Mouse (Mus musculus) neural tube, embryonic 12.5 days (tissue): ENCODE measurements at regions not wholly inside any gene's neighbourhood (a gene's known extent, or its start where the extent isn't known, plus 50 kb on each side); places are given as distances from the start of the nearest gene placed in this dataset.
"Not testable (repeated sequence)": the region's sequence is repeated elsewhere in the genome, so short reads cannot be mapped to it uniquely, and the experiment has no call there.

Experiments
- ATAC-seq: fragments of 200-750 bp; cut with Nextera tagmentation; 2 replicates; pipeline ENCODE4 v1.8.0; 2017; ENCODE audit warnings: low read depth, mild to moderate bottlenecking, moderate TSS enrichment, moderate library complexity; ENCODE audit not compliant: low FRiP score
- H3K27ac ChIP-seq: fragments of 300-500 bp; sonication (generic); 2 replicates; pipeline ENCODE4 v1.5.1; 2016
- H3K27me3 ChIP-seq: fragments of 300-500 bp; sonication (generic); replicated peaks from 2 replicates; pipeline ENCODE4 v1.6.1; 2016; ENCODE audit warnings: mild to moderate bottlenecking
- H3K36me3 ChIP-seq: fragments of 300-500 bp; sonication (generic); 2 replicates; pipeline ENCODE4 v1.6.1; 2016; ENCODE audit warnings: mild to moderate bottlenecking
- H3K4me1 ChIP-seq: fragments of 300-500 bp; sonication (generic); 2 replicates; pipeline ENCODE4 v1.6.1; 2016
- H3K4me2 ChIP-seq: fragments of 300-500 bp; sonication (generic); replicated peaks from 2 replicates; pipeline ENCODE4 v1.6.1; 2016; ENCODE audit warnings: mild to moderate bottlenecking
- H3K4me3 ChIP-seq: fragments of 300-500 bp; sonication (generic); 2 replicates; pipeline ENCODE4 v1.5.1; 2016
- H3K9ac ChIP-seq: fragments of 300-500 bp; sonication (generic); 2 replicates; pipeline ENCODE4 v1.6.1; 2016; ENCODE audit warnings: mild to moderate bottlenecking
- H3K9me3 ChIP-seq: fragments of 300-500 bp; sonication (generic); 2 replicates; pipeline ENCODE4 v1.6.1; 2016; ENCODE audit warnings: mild to moderate bottlenecking
- WGBS: fragments of 180-500 bp; shearing (Covaris S2); methylation state at CpG from one replicate; pipeline ENCODE4 v1.1.7; 2016; 5-methylcytosine and 5-hydroxymethylcytosine counted together

DNA sequence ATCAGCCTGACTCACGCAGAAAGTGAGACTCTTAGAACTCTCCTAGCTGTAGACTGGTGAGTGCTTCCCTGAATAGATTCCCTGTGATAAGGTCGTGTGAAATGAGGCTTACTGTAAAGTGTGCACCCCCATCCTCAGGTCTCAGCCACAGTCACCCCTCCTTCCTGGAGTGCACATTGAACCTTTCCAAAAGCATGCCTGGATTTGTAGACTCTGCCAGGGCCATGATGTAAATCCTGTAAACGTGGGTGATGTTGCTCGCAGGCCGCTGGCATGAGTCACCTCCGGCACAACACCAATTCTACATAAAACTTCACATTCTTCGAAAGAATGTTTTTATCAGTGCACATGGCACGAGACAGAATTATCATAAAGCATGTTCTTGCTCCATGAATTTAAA is 117.7 kb upstream of the Tmc3 start:
- no peaks in the 10 kb centered on the region for H3K36me3 ChIP-seq
- no peak overlapping the region for H3K9ac ChIP-seq
- no peak overlapping the region for H3K4me3 ChIP-seq
- ATAC-seq, result no peak
- no peak overlapping the region for H3K4me2 ChIP-seq
- H3K4me1 ChIP-seq, result no peaks in the 10 kb centered on the region
- H3K27ac ChIP-seq, result no peak overlapping the region
- H3K27me3 ChIP-seq, result no peaks in the 10 kb centered on the region
- WGBS, result 86% methylated on average over 8 of the region's 8 CpGs
- no peaks in the 10 kb centered on the region for H3K9me3 ChIP-seq

DNA sequence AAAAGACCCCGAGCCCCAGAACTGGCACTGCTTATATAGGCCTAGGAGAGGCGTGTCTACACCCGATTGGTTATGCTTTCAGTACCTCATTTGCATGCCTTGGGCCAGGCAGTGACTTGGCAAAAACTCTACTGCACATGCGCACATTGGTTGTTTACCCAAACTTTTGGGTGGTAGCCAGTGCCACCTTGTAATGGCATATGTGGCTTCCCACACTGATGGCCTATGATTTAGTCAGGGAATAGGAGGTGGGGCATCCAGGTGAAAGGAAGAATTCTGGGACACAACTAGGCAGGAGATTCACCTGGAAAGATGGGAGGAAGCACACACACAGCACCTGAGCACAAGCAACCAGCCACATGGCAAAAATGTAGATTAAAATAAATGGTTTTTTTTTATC is 114.9 kb upstream of the Tmc3 start:
- not testable (repeated sequence) for ATAC-seq, H3K9me3 ChIP-seq
- WGBS, result 93% methylated on average over 4 of the region's 4 CpGs

DNA sequence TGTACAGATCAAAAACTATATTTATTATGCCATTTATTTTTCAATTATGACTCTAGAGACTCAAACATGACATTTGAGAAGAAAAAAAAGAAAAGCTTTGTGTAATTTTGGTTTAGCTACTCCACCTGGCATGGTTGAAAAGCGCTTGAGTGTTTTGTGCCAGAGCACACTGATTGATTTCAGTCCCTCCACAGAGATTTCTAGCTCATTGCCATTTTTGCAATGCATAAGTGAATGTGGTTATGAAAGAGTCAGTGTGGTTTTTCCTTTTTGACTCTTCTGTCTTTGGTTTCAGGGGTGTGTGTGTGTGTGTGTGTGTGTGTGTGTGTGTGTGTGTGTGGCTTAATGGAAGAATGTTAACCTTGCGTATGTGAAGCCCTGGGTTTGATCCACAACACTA is 113.6 kb upstream of the Tmc3 start:
- no peaks in the 10 kb centered on the region for H3K4me1 ChIP-seq
- no peak overlapping the region for H3K4me3 ChIP-seq
- H3K9ac ChIP-seq, result no peak overlapping the region
- no peaks in the 10 kb centered on the region for H3K9me3 ChIP-seq
- 79% methylated on average over 2 of the region's 2 CpGs for WGBS
- no peaks in the 10 kb centered on the region for H3K36me3 ChIP-seq
- H3K27me3 ChIP-seq, result no peaks in the 10 kb centered on the region
- no peak overlapping the region for H3K4me2 ChIP-seq
- no peak overlapping the region for H3K27ac ChIP-seq
- no peak for ATAC-seq

More for the DNA sequence above, 114.9 kb upstream of the Tmc3 start:
- not testable (repeated sequence) for H3K36me3 ChIP-seq, H3K4me2 ChIP-seq, H3K4me1 ChIP-seq, H3K9ac ChIP-seq, H3K27me3 ChIP-seq, H3K27ac ChIP-seq, H3K4me3 ChIP-seq

DNA sequence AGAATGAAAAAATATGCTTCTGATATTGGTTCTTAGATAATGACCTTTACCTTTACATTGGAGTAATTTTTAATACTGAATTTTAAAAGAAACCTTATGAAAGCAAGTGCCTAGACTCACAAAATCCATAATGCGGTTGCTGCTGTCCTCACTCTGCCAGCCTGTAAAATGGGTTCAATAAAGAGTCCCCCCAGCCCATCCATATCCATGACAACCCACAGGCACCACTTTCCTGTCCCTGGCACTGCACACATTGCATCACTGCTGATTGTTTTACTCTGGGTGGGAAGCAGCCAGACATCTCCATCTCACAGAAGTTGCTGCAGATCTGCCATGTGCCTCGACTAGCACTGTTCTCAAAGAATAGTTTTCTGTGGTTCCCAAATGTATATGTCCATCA is 110.3 kb upstream of the Tmc3 start:
- Histone ChIP-seq H3K27me3 (no peaks in the 10 kb centered on the region), H3K9ac (no peak overlapping the region), H3K4me3 (no peak overlapping the region), H3K4me1 (no peaks in the 10 kb centered on the region), H3K27ac (no peak overlapping the region), H3K9me3 (no peaks in the 10 kb centered on the region), H3K4me2 (no peak overlapping the region), H3K36me3 (no peaks in the 10 kb centered on the region)
- ATAC-seq, result no peak
- 93% methylated on average over 2 of the region's 2 CpGs for WGBS

DNA sequence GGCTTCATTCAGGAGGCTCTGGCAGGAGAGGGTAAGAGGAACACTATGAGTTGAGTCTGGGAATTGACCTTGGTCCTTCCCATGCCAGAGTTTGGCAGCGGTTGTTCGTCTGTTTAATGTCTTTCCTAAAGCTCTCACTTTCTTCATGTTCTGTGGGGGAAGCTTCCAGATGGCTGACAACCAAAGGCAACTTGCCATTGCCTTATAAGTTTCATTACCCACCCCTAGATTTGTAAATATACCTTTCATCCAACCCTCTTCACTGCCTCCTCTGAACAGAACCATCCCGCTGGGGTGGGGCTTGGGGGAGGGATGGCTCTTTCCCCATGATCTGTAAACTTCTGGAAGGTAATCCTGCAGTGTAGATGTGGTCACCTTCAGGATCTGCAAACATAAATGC is 109.7 kb upstream of the Tmc3 start:
- Histone ChIP-seq H3K9ac (no peak overlapping the region), H3K27ac (no peak overlapping the region), H3K4me1 (no peaks in the 10 kb centered on the region), H3K36me3 (no peaks in the 10 kb centered on the region), H3K4me3 (no peak overlapping the region), H3K4me2 (no peak overlapping the region), H3K9me3 (no peaks in the 10 kb centered on the region), H3K27me3 (no peaks in the 10 kb centered on the region)
- no peak for ATAC-seq
- 94% methylated on average over 3 of the region's 3 CpGs for WGBS

DNA sequence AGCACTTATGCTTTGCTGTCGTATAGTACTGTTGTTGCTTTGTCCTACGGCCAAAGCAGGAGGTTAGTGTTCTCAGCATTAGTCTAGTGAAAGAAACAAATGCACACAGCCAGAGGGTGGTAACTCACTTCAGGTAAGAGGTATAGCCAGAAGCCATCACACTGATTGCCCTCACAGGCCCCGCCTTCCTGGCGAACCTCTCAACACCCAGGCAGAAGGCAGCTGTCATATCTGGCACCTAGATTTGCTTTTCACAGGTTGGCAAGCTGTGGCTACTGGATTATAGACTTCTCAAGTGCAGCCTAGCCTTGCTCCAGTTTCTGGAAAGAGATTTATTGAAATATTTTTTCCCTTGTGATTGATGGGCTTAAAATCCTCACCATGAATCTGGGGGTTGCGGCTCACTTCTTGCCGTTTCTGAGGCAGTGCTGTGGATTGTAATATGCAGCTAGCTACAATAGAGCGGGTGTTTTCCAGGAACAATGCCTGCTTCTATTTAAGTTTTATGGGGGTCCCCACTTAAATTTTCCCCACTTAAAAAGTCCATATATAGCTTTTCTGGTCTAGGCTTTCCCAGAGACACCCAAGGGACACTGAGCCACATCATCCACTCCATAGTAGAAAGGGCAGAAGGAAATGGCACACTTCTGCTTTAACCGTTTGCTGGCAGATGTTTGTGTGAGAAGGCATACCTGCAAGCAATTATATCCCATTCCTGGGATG is 109.1 kb upstream of the Tmc3 start:
- Histone ChIP-seq H3K4me1 (no peaks in the 10 kb centered on the region), H3K9ac (no peak overlapping the region), H3K27me3 (no peaks in the 10 kb centered on the region), H3K36me3 (no peaks in the 10 kb centered on the region), H3K27ac (no peak overlapping the region), H3K4me3 (no peak overlapping the region), H3K9me3 (no peaks in the 10 kb centered on the region), H3K4me2 (no peak overlapping the region)
- WGBS, result 73% methylated on average over 8 of the region's 8 CpGs
- ATAC-seq, result no peak

DNA sequence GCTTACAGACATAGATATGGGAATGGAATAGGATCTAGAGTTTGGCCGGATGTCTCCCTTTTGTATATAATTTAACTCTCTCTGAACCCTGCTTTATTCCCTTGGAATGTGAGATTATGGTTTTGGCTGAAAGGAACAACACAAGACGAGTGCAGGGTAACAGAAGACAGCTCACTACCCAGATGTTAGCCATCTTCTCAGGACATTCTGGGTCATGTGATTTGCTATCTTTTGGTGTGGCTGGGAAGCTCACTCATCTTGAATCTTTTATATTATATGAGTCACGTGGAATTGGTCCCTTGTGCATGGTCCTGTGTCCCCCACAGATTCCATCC is 108.6 kb upstream of the Tmc3 start:
- H3K4me2 ChIP-seq, result no peak overlapping the region
- ATAC-seq, result no peak
- no peak overlapping the region for H3K9ac ChIP-seq
- H3K36me3 ChIP-seq, result no peaks in the 10 kb centered on the region
- H3K27me3 ChIP-seq, result no peaks in the 10 kb centered on the region
- H3K9me3 ChIP-seq, result no peaks in the 10 kb centered on the region
- no peak overlapping the region for H3K27ac ChIP-seq
- WGBS, result 73% methylated on average over 3 of the region's 3 CpGs
- no peaks in the 10 kb centered on the region for H3K4me1 ChIP-seq
- H3K4me3 ChIP-seq, result no peak overlapping the region

DNA sequence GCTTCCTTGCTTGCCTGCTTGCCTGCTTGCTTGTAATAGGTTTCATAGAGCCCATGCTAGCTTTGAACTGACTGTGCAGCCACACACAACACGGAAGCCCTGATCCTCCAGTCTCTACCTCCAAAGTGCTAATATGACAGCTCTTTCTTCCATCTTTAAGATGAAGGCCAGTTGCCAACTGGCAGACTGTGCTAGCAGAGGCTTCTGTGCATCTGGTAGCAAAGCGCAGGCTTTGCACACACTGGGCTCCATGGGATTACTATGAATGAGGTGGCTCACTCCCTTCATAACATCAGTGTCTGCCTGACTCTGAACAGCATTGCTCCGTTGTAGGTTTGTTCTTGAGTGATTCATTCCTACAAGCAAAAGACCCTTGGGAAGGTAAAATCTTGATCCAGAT is 107.9 kb upstream of the Tmc3 start:
- ATAC-seq, result no peak
- Histone ChIP-seq H3K9ac (no peak overlapping the region), H3K4me2 (no peak overlapping the region), H3K4me3 (no peak overlapping the region), H3K36me3 (no peaks in the 10 kb centered on the region), H3K4me1 (no peaks in the 10 kb centered on the region), H3K27me3 (no peaks in the 10 kb centered on the region), H3K27ac (no peak overlapping the region), H3K9me3 (no peaks in the 10 kb centered on the region)
- 87% methylated on average over 3 of the region's 3 CpGs for WGBS

DNA sequence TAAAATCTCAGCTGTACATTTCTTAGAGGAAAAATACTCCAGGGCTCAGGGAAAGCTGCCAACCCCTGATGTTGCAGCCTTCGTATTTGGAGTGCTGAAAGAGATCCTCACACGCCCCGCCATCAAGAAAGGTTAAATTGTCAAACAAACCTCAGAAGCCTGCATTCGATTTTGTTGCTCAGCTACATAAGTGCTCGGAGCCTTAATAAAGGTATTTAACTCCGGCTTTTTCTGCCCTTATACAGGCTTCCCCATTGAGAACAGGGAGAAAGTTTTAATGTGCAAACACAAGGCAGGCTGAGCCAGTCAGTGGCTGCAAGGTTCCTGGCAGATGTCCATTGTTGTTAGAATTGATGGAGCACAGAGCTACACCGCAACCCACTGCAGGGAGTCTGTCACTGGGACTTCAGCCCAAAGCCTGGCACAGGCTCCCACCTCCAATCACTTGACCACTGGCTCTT is 107.0 kb upstream of the Tmc3 start:
- WGBS, result 44% methylated on average over 7 of the region's 7 CpGs
- Histone ChIP-seq H3K27ac (no peak overlapping the region), H3K4me3 (no peak overlapping the region), H3K9me3 (no peaks in the 10 kb centered on the region), H3K36me3 (no peaks in the 10 kb centered on the region), H3K4me1 (0 out of 2 replicates have a peak, but pooled peaks cover under 1% of the 10 kb centered on the region), H3K4me2 (no peak overlapping the region), H3K27me3 (no peaks in the 10 kb centered on the region), H3K9ac (no peak overlapping the region)
- no peak for ATAC-seq

DNA sequence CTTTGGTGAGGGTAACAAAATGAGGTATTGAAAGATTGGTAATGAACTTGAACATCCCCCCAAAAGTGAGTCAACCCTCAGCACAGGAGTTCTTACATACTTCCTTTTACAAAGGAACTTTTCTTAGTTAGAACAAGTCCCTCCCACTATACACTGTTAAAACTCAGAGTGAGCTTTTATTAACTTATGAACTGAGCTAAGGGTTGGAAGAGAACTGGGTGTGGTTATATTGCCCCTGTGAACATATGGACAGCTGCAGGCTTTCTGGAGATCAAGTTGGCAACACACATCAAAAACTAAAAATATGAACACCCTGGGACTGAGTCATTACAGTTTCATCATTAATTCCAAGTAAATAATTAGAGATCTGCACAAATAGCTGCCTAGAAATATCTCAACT is 103.1 kb upstream of the Tmc3 start:
- no peak overlapping the region for H3K4me3 ChIP-seq
- H3K27me3 ChIP-seq, result no peaks in the 10 kb centered on the region
- H3K9ac ChIP-seq, result no peak overlapping the region
- no peak overlapping the region for H3K4me2 ChIP-seq
- H3K36me3 ChIP-seq, result no peaks in the 10 kb centered on the region
- no peak for ATAC-seq
- H3K4me1 ChIP-seq, result 0 out of 2 replicates have a peak, but pooled peaks cover 4% of the 10 kb centered on the region
- H3K27ac ChIP-seq, result no peak overlapping the region
- H3K9me3 ChIP-seq, result no peaks in the 10 kb centered on the region

DNA sequence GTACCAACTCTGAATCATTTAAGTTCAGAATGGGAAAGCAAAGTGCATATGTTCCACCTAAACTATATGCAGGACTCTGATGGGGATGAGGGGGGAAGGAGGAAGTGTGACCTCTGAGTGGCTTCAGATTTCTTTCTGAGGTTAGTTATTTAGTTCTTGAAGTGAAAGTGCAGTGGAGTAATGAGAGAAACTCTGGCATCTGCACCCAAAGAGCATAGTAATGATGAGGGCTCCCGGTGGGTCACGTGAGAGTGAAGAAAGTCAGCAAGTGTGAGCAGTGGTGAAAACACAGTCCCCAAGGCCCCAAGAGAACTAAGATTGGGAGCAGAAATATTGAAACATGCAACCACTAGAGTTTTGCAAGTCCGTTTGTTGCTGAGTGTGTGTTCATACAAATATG is 102.5 kb upstream of the Tmc3 start:
- Histone ChIP-seq H3K9ac (no peak overlapping the region), H3K36me3 (no peaks in the 10 kb centered on the region)

DNA sequence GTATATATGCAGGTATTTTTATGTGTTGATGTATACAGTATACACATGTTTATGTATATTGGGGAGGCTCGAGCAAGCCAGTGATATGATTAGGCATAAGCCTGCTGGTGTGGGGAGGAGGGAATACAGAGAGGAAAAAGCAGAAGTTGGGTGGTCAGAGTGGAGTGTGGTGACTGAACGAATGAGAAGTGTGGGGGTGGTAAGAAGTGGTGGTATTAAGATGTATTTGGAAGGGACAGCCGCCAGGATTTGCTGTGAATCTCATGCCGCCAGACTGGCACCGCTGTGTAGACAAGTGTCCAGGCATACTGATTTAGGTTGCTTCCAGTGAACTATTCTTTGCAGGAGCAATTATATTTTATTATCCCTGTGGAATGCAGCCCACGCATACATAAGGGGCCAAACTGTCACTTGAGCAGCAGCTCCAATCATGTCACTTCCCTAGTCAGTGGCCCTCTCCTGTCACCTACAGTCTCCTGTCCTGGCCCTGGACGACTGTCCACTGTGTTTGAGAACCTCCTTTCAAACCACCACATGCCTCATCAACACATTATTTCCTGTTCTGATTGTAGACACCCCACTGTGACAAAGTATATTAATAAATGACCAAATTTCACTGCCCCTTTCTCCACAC is 101.9 kb upstream of the Tmc3 start:
- H3K4me1 ChIP-seq, result 0 out of 2 replicates have a peak, but pooled peaks cover 4% of the 10 kb centered on the region
- no peak overlapping the region for H3K4me2 ChIP-seq
- H3K27ac ChIP-seq, result no peak overlapping the region
- no peak for ATAC-seq
- H3K9ac ChIP-seq, result no peak overlapping the region
- WGBS, result 68% methylated on average over 7 of the region's 7 CpGs
- no peak overlapping the region for H3K4me3 ChIP-seq
- no peaks in the 10 kb centered on the region for H3K36me3 ChIP-seq
- no peaks in the 10 kb centered on the region for H3K27me3 ChIP-seq
- H3K9me3 ChIP-seq, result no peaks in the 10 kb centered on the region

More for the DNA sequence above, 102.5 kb upstream of the Tmc3 start:
- 0 out of 2 replicates have a peak, but pooled peaks cover 4% of the 10 kb centered on the region for H3K4me1 ChIP-seq
- no peak overlapping the region for H3K27ac ChIP-seq
- no peaks in the 10 kb centered on the region for H3K27me3 ChIP-seq
- ATAC-seq, result no peak
- H3K4me3 ChIP-seq, result no peak overlapping the region
- 87% methylated on average over 3 of the region's 3 CpGs for WGBS
- H3K9me3 ChIP-seq, result no peaks in the 10 kb centered on the region
- H3K4me2 ChIP-seq, result no peak overlapping the region

DNA sequence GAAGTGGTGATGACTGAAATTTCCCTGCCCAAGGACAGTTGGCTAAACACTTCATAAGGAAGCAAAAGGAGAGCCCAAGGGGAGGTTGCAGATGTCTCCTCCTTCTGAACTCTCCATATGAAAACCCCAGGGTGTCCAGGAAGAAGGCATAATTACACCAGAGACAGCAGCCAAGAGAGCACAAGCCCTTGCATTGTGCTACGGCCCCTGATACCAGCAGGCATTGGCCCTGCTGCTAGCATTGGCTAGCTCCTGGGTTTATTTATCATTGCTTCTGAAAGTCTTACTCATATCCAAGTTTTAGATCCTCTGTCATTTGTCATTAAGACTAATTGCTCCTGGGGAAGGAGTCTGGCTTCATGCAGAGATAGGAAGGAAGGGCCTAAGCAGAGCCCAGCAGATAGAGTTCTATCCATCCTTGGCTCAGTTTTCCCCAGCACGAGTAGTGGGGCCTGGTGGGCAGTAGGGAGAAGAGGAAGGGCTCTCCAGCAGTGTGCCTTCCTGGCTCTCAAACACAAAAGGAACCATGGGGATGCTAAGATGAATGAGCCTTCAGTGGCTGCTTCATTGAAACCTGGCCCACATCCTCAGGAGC is 98.5 kb upstream of the Tmc3 start:
- Histone ChIP-seq H3K9ac (no peak overlapping the region), H3K4me1 (0 out of 2 replicates have a peak, but pooled peaks cover 4% of the 10 kb centered on the region), H3K27me3 (no peaks in the 10 kb centered on the region), H3K36me3 (no peaks in the 10 kb centered on the region), H3K27ac (no peak overlapping the region), H3K4me2 (no peak overlapping the region), H3K4me3 (no peak overlapping the region), H3K9me3 (no peaks in the 10 kb centered on the region)
- ATAC-seq, result no peak
- WGBS, result 49% methylated on average over 2 of the region's 2 CpGs
